Mouse (Mus musculus) G1E (cell line): ENCODE results near the gene BC005537.

Experiments used
- CTCF ChIP-seq: IDR thresholded peaks from 2 replicates; pipeline ENCODE4 v1.5.1; 2012; ENCODE audit warnings: low read depth, low read length, inconsistent platforms, mixed read lengths
- GATA1 ChIP-seq: IDR thresholded peaks from 2 replicates; pipeline ENCODE4 v1.6.1; 2012; ENCODE audit warnings: borderline replicate concordance, low read length, inconsistent platforms, mixed read lengths
- POLR2AphosphoS5 ChIP-seq: IDR thresholded peaks from 2 replicates; pipeline ENCODE4 v1.6.1; 2012; ENCODE audit warnings: low read depth, low read length, inconsistent platforms; ENCODE audit not compliant: insufficient replicate concordance
- TAL1 ChIP-seq: conservative IDR thresholded peaks from 2 replicates; pipeline ENCODE4 v1.6.1; 2012; ENCODE audit warnings: low read depth, low read length, inconsistent platforms, mixed read lengths

GRCm38 (mm10) chr13:24832131-24832810 is 30.8 kb downstream of the BC005537 start:
- no peak for TF ChIP-seq CTCF
- no peak for TF ChIP-seq POLR2AphosphoS5
- TF ChIP-seq GATA1 = no peak
- TF ChIP-seq TAL1 = no peak
